Mouse (Mus musculus) ES-Bruce4 (cell line): ENCODE data around the gene Ndufa13. TPM values are rescaled to one million over a fixed set of nuclear protein-coding genes. Genes with fewer than 3 reads are reported as not detected.

ENCODE experiments used
- H3K27ac ChIP-seq: 2 replicates; pipeline ENCODE4 v1.5.1; 2012; ENCODE audit warnings: low read length, inconsistent platforms; ENCODE audit not compliant: insufficient read depth
- H3K27me3 ChIP-seq: 2 replicates; pipeline ENCODE4 v1.6.1; 2012; ENCODE audit warnings: mild to moderate bottlenecking, low read length, inconsistent platforms; ENCODE audit not compliant: control insufficient read depth, poor library complexity, insufficient read depth, severe bottlenecking
- H3K36me3 ChIP-seq: 2 replicates; pipeline ENCODE4 v1.6.1; 2012; ENCODE audit warnings: inconsistent platforms, mild to moderate bottlenecking, low read length, moderate library complexity; ENCODE audit not compliant: control insufficient read depth, poor library complexity, insufficient read depth, severe bottlenecking
- H3K4me1 ChIP-seq: one replicate; pipeline ENCODE4 v1.8.1; 2011; ENCODE audit warnings: low read length; ENCODE audit not compliant: control insufficient read depth, insufficient read depth
- H3K4me3 ChIP-seq: 2 replicates; pipeline ENCODE4 v1.5.1; 2011; ENCODE audit warnings: low read depth, mild to moderate bottlenecking, low read length
- H3K9ac ChIP-seq: 2 replicates; pipeline ENCODE4 v1.6.1; 2012; ENCODE audit warnings: low read depth, mild to moderate bottlenecking, inconsistent platforms; ENCODE audit not compliant: poor library complexity, severe bottlenecking
- H3K9me3 ChIP-seq: replicated peaks from 2 replicates; pipeline ENCODE4 v1.6.1; 2012; ENCODE audit warnings: mild to moderate bottlenecking, low read length, inconsistent platforms; ENCODE audit not compliant: control insufficient read depth, poor library complexity, insufficient read depth, severe bottlenecking
- CTCF ChIP-seq: IDR thresholded peaks from one replicate; pipeline ENCODE4 v1.8.1; 2011; ENCODE audit warnings: low read depth, low read length
- EP300 ChIP-seq: IDR thresholded peaks from 2 replicates; pipeline ENCODE4 v1.6.1; 2011; ENCODE audit warnings: low read depth, low read length; ENCODE audit not compliant: insufficient read depth
- POLR2A ChIP-seq: IDR thresholded peaks from one replicate; pipeline ENCODE4 v1.8.1; 2011; ENCODE audit warnings: low read length; ENCODE audit not compliant: insufficient read depth
- polyA plus RNA-seq: library from polyadenylated mRNA; stranded (reverse); fragments of >200 nt; gene quantifications from 2 replicates; pipeline ENCODE4 v1.2.4, GENCODE M21; 2011; ENCODE audit warnings: low read depth; ENCODE audit not compliant: missing spikeins, insufficient read depth, insufficient read length

The Ndufa13 gene
- polyA plus RNA-seq, 1 experiment: 70.8 TPM

GRCm38 (mm10) chr8:69914526-69914925 lies 12.2 kb upstream of the Ndufa13 start:
- no peak overlapping the region for H3K4me3 ChIP-seq
- no peaks in the 10 kb centered on the region for H3K9me3 ChIP-seq
- no peak overlapping the region for H3K27ac ChIP-seq
- no peaks in the 10 kb centered on the region for H3K4me1 ChIP-seq
- no peaks in the 10 kb centered on the region for H3K27me3 ChIP-seq
- H3K36me3 ChIP-seq: peaks cover 81% of the 10 kb centered on the region
- TF ChIP-seq POLR2A (no peak), EP300 (no peak), CTCF (no peak)
- no peak overlapping the region for H3K9ac ChIP-seq

GRCm38 (mm10) chr8:69912478-69913074 lies 10.2 kb upstream of the Ndufa13 start:
- H3K27me3 ChIP-seq: no peaks in the 10 kb centered on the region
- H3K9me3 ChIP-seq: no peaks in the 10 kb centered on the region
- no peak overlapping the region for H3K4me3 ChIP-seq
- H3K9ac ChIP-seq: no peak overlapping the region
- no peaks in the 10 kb centered on the region for H3K4me1 ChIP-seq
- no peak for TF ChIP-seq POLR2A
- TF ChIP-seq CTCF: no peak
- no peak for TF ChIP-seq EP300
- peaks cover 90% of the 10 kb centered on the region for H3K36me3 ChIP-seq
- H3K27ac ChIP-seq: no peak overlapping the region

GRCm38 (mm10) chr8:69911917-69912316 lies 9.6 kb upstream of the Ndufa13 start:
- no peak for TF ChIP-seq POLR2A
- TF ChIP-seq CTCF: no peak
- TF ChIP-seq EP300: no peak
- Histone ChIP-seq H3K4me3 (no peak overlapping the region), H3K27ac (no peak overlapping the region), H3K9me3 (no peaks in the 10 kb centered on the region), H3K9ac (no peak overlapping the region), H3K36me3 (peaks cover 83% of the 10 kb centered on the region), H3K4me1 (no peaks in the 10 kb centered on the region), H3K27me3 (no peaks in the 10 kb centered on the region)

GRCm38 (mm10) chr8:69907106-69907505 lies 4.7 kb upstream of the Ndufa13 start:
- H3K36me3 ChIP-seq: peaks cover 37% of the 10 kb centered on the region
- no peaks in the 10 kb centered on the region for H3K27me3 ChIP-seq
- TF ChIP-seq POLR2A (no peak), EP300 (no peak), CTCF (no peak)
- H3K9me3 ChIP-seq: no peaks in the 10 kb centered on the region
- H3K9ac ChIP-seq: no peak overlapping the region
- no peaks in the 10 kb centered on the region for H3K4me1 ChIP-seq
- no peak overlapping the region for H3K4me3 ChIP-seq
- H3K27ac ChIP-seq: no peak overlapping the region

GRCm38 (mm10) chr8:69906260-69906659 lies 3.9 kb upstream of the Ndufa13 start:
- no peaks in the 10 kb centered on the region for H3K9me3 ChIP-seq
- H3K4me1 ChIP-seq: no peaks in the 10 kb centered on the region
- H3K27me3 ChIP-seq: no peaks in the 10 kb centered on the region
- no peak for TF ChIP-seq CTCF
- no peak for TF ChIP-seq EP300
- TF ChIP-seq POLR2A: no peak
- no peak overlapping the region for H3K4me3 ChIP-seq
- H3K9ac ChIP-seq: no peak overlapping the region
- H3K36me3 ChIP-seq: peaks cover 29% of the 10 kb centered on the region
- no peak overlapping the region for H3K27ac ChIP-seq

- H3K9me3 ChIP-seq: no peaks in the 10 kb centered on the region
- H3K9ac ChIP-seq: peak overlapping the region; percentile 55
- H3K4me3 ChIP-seq: no peak overlapping the region
- H3K27ac ChIP-seq: no peak overlapping the region
- H3K4me1 ChIP-seq: no peaks in the 10 kb centered on the region
- peaks cover 7% of the 10 kb centered on the region for H3K36me3 ChIP-seq
- TF ChIP-seq CTCF: no peak
- no peak for TF ChIP-seq POLR2A
- no peak for TF ChIP-seq EP300
- H3K27me3 ChIP-seq: no peaks in the 10 kb centered on the region
These were observed 1.7 kb upstream of the Ndufa13 start for GRCm38 (mm10) chr8:69904096-69904495.
